Mouse (Mus musculus) ES-Bruce4 (cell line): ENCODE results near the gene Qsox1. TPM values are rescaled to one million over a fixed set of nuclear protein-coding genes. Genes with fewer than 3 reads are reported as not detected.

Experiments used
- H3K27ac ChIP-seq: 2 replicates; pipeline ENCODE4 v1.5.1; 2012; ENCODE audit warnings: low read length, inconsistent platforms; ENCODE audit not compliant: insufficient read depth
- H3K27me3 ChIP-seq: 2 replicates; pipeline ENCODE4 v1.6.1; 2012; ENCODE audit warnings: mild to moderate bottlenecking, low read length, inconsistent platforms; ENCODE audit not compliant: control insufficient read depth, poor library complexity, insufficient read depth, severe bottlenecking
- H3K36me3 ChIP-seq: 2 replicates; pipeline ENCODE4 v1.6.1; 2012; ENCODE audit warnings: inconsistent platforms, mild to moderate bottlenecking, low read length, moderate library complexity; ENCODE audit not compliant: control insufficient read depth, poor library complexity, insufficient read depth, severe bottlenecking
- H3K4me1 ChIP-seq: one replicate; pipeline ENCODE4 v1.8.1; 2011; ENCODE audit warnings: low read length; ENCODE audit not compliant: control insufficient read depth, insufficient read depth
- H3K4me3 ChIP-seq: 2 replicates; pipeline ENCODE4 v1.5.1; 2011; ENCODE audit warnings: low read depth, mild to moderate bottlenecking, low read length
- H3K9ac ChIP-seq: 2 replicates; pipeline ENCODE4 v1.6.1; 2012; ENCODE audit warnings: low read depth, mild to moderate bottlenecking, inconsistent platforms; ENCODE audit not compliant: poor library complexity, severe bottlenecking
- H3K9me3 ChIP-seq: replicated peaks from 2 replicates; pipeline ENCODE4 v1.6.1; 2012; ENCODE audit warnings: mild to moderate bottlenecking, low read length, inconsistent platforms; ENCODE audit not compliant: control insufficient read depth, poor library complexity, insufficient read depth, severe bottlenecking
- CTCF ChIP-seq: IDR thresholded peaks from one replicate; pipeline ENCODE4 v1.8.1; 2011; ENCODE audit warnings: low read depth, low read length
- EP300 ChIP-seq: IDR thresholded peaks from 2 replicates; pipeline ENCODE4 v1.6.1; 2011; ENCODE audit warnings: low read depth, low read length; ENCODE audit not compliant: insufficient read depth
- POLR2A ChIP-seq: IDR thresholded peaks from one replicate; pipeline ENCODE4 v1.8.1; 2011; ENCODE audit warnings: low read length; ENCODE audit not compliant: insufficient read depth
- polyA plus RNA-seq: library from polyadenylated mRNA; stranded (reverse); fragments of >200 nt; gene quantifications from 2 replicates; pipeline ENCODE4 v1.2.4, GENCODE M21; 2011; ENCODE audit warnings: low read depth; ENCODE audit not compliant: missing spikeins, insufficient read depth, insufficient read length

Qsox1 gene
- polyA plus RNA-seq, 1 experiment = 14.7 TPM

GRCm38 (mm10) chr1:155825940-155826716, 13.4 kb upstream of the Qsox1 start:
- Histone ChIP-seq H3K4me1 (no peaks in the 10 kb centered on the region), H3K27me3 (no peaks in the 10 kb centered on the region), H3K4me3 (no peak overlapping the region), H3K36me3 (no peaks in the 10 kb centered on the region), H3K27ac (no peak overlapping the region), H3K9ac (no peak overlapping the region), H3K9me3 (no peaks in the 10 kb centered on the region)
- TF ChIP-seq POLR2A = no peak
- no peak for TF ChIP-seq CTCF
- no peak for TF ChIP-seq EP300

- Histone ChIP-seq H3K4me1 (no peaks in the 10 kb centered on the region), H3K9me3 (no peaks in the 10 kb centered on the region), H3K36me3 (no peaks in the 10 kb centered on the region), H3K27me3 (no peaks in the 10 kb centered on the region), H3K4me3 (no peak overlapping the region), H3K9ac (no peak overlapping the region), H3K27ac (no peak overlapping the region)
- no peak for TF ChIP-seq EP300
- TF ChIP-seq CTCF = no peak
- TF ChIP-seq POLR2A = no peak
Measured at GRCm38 (mm10) chr1:155820646-155821045, 8.0 kb upstream of the Qsox1 start.

- H3K9me3 ChIP-seq = no peaks in the 10 kb centered on the region
- no peak overlapping the region for H3K27ac ChIP-seq
- no peaks in the 10 kb centered on the region for H3K4me1 ChIP-seq
- H3K9ac ChIP-seq = no peak overlapping the region
- TF ChIP-seq CTCF = no peak
- TF ChIP-seq POLR2A = no peak
- no peak for TF ChIP-seq EP300
- H3K36me3 ChIP-seq = no peaks in the 10 kb centered on the region
- no peak overlapping the region for H3K4me3 ChIP-seq
- H3K27me3 ChIP-seq = no peaks in the 10 kb centered on the region
Measured at GRCm38 (mm10) chr1:155816167-155816566, 3.5 kb upstream of the Qsox1 start.

GRCm38 (mm10) chr1:155811995-155812580, 601 bp downstream of the Qsox1 start:
- Histone ChIP-seq H3K4me1 (no peaks in the 10 kb centered on the region), H3K27ac (no peak overlapping the region), H3K9ac (peak overlapping the region; percentile 44)

GRCm38 (mm10) chr1:155810616-155811015, 2.1 kb downstream of the Qsox1 start:
- H3K27ac ChIP-seq = no peak overlapping the region
- no peaks in the 10 kb centered on the region for H3K9me3 ChIP-seq
- no peaks in the 10 kb centered on the region for H3K36me3 ChIP-seq
- TF ChIP-seq EP300 = no peak
- no peak for TF ChIP-seq CTCF
- no peak for TF ChIP-seq POLR2A
- no peaks in the 10 kb centered on the region for H3K4me1 ChIP-seq
- no peak overlapping the region for H3K4me3 ChIP-seq
- no peaks in the 10 kb centered on the region for H3K27me3 ChIP-seq
- H3K9ac ChIP-seq = no peak overlapping the region

More at GRCm38 (mm10) chr1:155811995-155812580, 601 bp downstream of the Qsox1 start:
- no peaks in the 10 kb centered on the region for H3K27me3 ChIP-seq
- H3K9me3 ChIP-seq = no peaks in the 10 kb centered on the region
- TF ChIP-seq EP300 (no peak), POLR2A (no peak), CTCF (no peak)
- H3K4me3 ChIP-seq = peak overlapping the region; percentile 91
- no peaks in the 10 kb centered on the region for H3K36me3 ChIP-seq

GRCm38 (mm10) chr1:155809706-155810442, 2.8 kb downstream of the Qsox1 start:
- no peak overlapping the region for H3K4me3 ChIP-seq
- no peaks in the 10 kb centered on the region for H3K36me3 ChIP-seq
- TF ChIP-seq POLR2A = no peak
- TF ChIP-seq EP300 = no peak
- no peak for TF ChIP-seq CTCF
- H3K27me3 ChIP-seq = no peaks in the 10 kb centered on the region
- no peaks in the 10 kb centered on the region for H3K9me3 ChIP-seq
- H3K27ac ChIP-seq = no peak overlapping the region
- H3K4me1 ChIP-seq = no peaks in the 10 kb centered on the region
- H3K9ac ChIP-seq = no peak overlapping the region
